In genomic region chr6:112735054-112735453, GRCm38 (mm10) we compare ENCODE assay signal across 22 mouse cellular contexts. TPM values are rescaled to one million over a fixed set of nuclear protein-coding genes. Genes with fewer than 3 reads are reported as not detected.
DNase-seq lines count a peak whose midpoint lies in the region; ATAC-seq and TF ChIP-seq lines count a peak whose summit lies in the region.
"Had no signal": no experiment of that assay in that cellular context is flagged by ENCODE, and none has a peak within 500 bp of the region (broad histone marks: within the 10 kb centered on the region; RNA-seq: fewer than 3 reads in every experiment).

No protein-coding gene starts in this region.

- H3K9me3 ChIP-seq in hindbrain, postnatal 0 days (ENCODE audit: low read length): no peaks in the 10 kb centered on the region
- peaks cover 7% of the 10 kb centered on the region; the same call in 1 of the 2 replicates for H3K9me3 ChIP-seq in hindbrain, embryonic 10.5 days
- H3K9me3 ChIP-seq in midbrain, embryonic 13.5 days: no peaks in the 10 kb centered on the region
- no peaks in the 10 kb centered on the region; the same call in 1 of the 2 replicates for H3K9me3 ChIP-seq in midbrain, embryonic 10.5 days (replicated peaks)
- 0 out of 2 replicates have a peak, but pooled peaks cover 3% of the 10 kb centered on the region for H3K9me3 ChIP-seq in intestine, embryonic 16.5 days (ENCODE audit: control insufficient read depth, low read length)
- H3K9me3 ChIP-seq: embryonic facial prominence, embryonic 13.5 days; forebrain, embryonic 13.5 days had no signal

- H3K36me3 ChIP-seq in hindbrain, postnatal 0 days (ENCODE audit: insufficient read depth, low read length): peaks cover 63% of the 10 kb centered on the region
- peaks cover 100% of the 10 kb centered on the region for H3K36me3 ChIP-seq in hindbrain, embryonic 10.5 days
- H3K36me3 ChIP-seq in midbrain, embryonic 13.5 days: peaks cover 96% of the 10 kb centered on the region
- H3K36me3 ChIP-seq in midbrain, embryonic 10.5 days: peaks cover 100% of the 10 kb centered on the region
- H3K36me3 ChIP-seq in intestine, embryonic 16.5 days (ENCODE audit: control insufficient read depth, insufficient read depth, low read length): peaks cover 3% of the 10 kb centered on the region; the same call in 1 of the 2 replicates
- H3K36me3 ChIP-seq: G1E; heart, embryonic 12.5 days had no signal

- 78% methylated on average over 2 of the region's 2 CpGs for WGBS in hindbrain, postnatal 0 days
- WGBS in hindbrain, embryonic 10.5 days: 72% methylated on average over 2 of the region's 2 CpGs
- WGBS in midbrain, embryonic 13.5 days: 53% methylated on average over 2 of the region's 2 CpGs
- 73% methylated on average over 2 of the region's 2 CpGs for WGBS in midbrain, embryonic 10.5 days
- WGBS in intestine, embryonic 16.5 days: 78% methylated on average over 2 of the region's 2 CpGs

- DNase-seq in embryo, embryonic 10 days (ENCODE audit: low spot score): peak; percentile 29
- no peak for DNase-seq in embryo, embryonic 10.5 days (ENCODE audit: low spot score)
- DNase-seq in hindbrain, postnatal 0 days (ENCODE audit: low spot score): no peak
- DNase-seq in hindbrain, embryonic 10.5 days (ENCODE audit: low spot score): no peak
- no peak for DNase-seq in midbrain, embryonic 10.5 days (ENCODE audit: low spot score)
- peak; percentile 46 for DNase-seq in brain, embryonic 14.5 days (ENCODE audit: low read depth)
- DNase-seq: adrenal gland, adult 8-10 months; adrenal gland, postnatal 36 days; B cell, adult 2 months; cerebellum, adult 11 months; cerebellum, adult 8-10 months; cerebellum, postnatal 14 days; gastrocnemius, adult 2 months; gastrocnemius, postnatal 25 days had no signal

- H3K27ac ChIP-seq in hindbrain, postnatal 0 days: no peak overlapping the region
- H3K27ac ChIP-seq in hindbrain, embryonic 10.5 days: no peak overlapping the region
- no peak overlapping the region for H3K27ac ChIP-seq in midbrain, embryonic 13.5 days
- H3K27ac ChIP-seq in midbrain, embryonic 10.5 days (replicated peaks): no peak overlapping the region
- no peak overlapping the region for H3K27ac ChIP-seq in intestine, embryonic 16.5 days (ENCODE audit: low read length)
- H3K27ac ChIP-seq: embryonic facial prominence, embryonic 13.5 days; gastrocnemius, adult 2 months; hindbrain, embryonic 12.5 days had no signal

- H3K27me3 ChIP-seq in hindbrain, postnatal 0 days (ENCODE audit: insufficient read depth, low read length): no peaks in the 10 kb centered on the region
- H3K27me3 ChIP-seq in hindbrain, embryonic 10.5 days (ENCODE audit: insufficient read depth, poor library complexity, severe bottlenecking): no peaks in the 10 kb centered on the region
- H3K27me3 ChIP-seq in midbrain, embryonic 13.5 days: no peaks in the 10 kb centered on the region
- H3K27me3 ChIP-seq in midbrain, embryonic 10.5 days (ENCODE audit: low read depth, poor library complexity, severe bottlenecking): no peaks in the 10 kb centered on the region
- no peaks in the 10 kb centered on the region for H3K27me3 ChIP-seq in intestine, embryonic 16.5 days (replicated peaks; ENCODE audit: control insufficient read depth, insufficient read depth, low read length)
- H3K27me3 ChIP-seq: embryonic facial prominence, embryonic 13.5 days; forebrain, embryonic 13.5 days; heart, embryonic 12.5 days; hindbrain, embryonic 12.5 days had no signal

- TF ChIP-seq POLR2A in brain, embryonic 14.5 days (IDR thresholded peaks at IDR 0.05; ENCODE audit: borderline replicate concordance, extremely low read depth, insufficient read depth, insufficient read length, poor library complexity, severe bottlenecking): no peak

- H3K4me2 ChIP-seq in hindbrain, postnatal 0 days (ENCODE audit: low read depth, low read length): no peak overlapping the region
- H3K4me2 ChIP-seq in midbrain, embryonic 13.5 days (replicated peaks): no peak overlapping the region
- H3K4me2 ChIP-seq in intestine, embryonic 16.5 days (ENCODE audit: low read depth, low read length): no peak overlapping the region
- H3K4me2 ChIP-seq: embryonic facial prominence, embryonic 13.5 days; forebrain, embryonic 13.5 days; heart, embryonic 12.5 days; hindbrain, embryonic 12.5 days had no signal

- H3K4me3 ChIP-seq in hindbrain, postnatal 0 days (ENCODE audit: low read length): no peak overlapping the region
- no peak overlapping the region for H3K4me3 ChIP-seq in hindbrain, embryonic 10.5 days
- no peak overlapping the region for H3K4me3 ChIP-seq in midbrain, embryonic 13.5 days (replicated peaks)
- no peak overlapping the region for H3K4me3 ChIP-seq in midbrain, embryonic 10.5 days
- no peak overlapping the region for H3K4me3 ChIP-seq in intestine, embryonic 16.5 days (ENCODE audit: low read length)
- H3K4me3 ChIP-seq: embryonic facial prominence, embryonic 13.5 days; forebrain, embryonic 13.5 days; gastrocnemius, adult 2 months; heart, embryonic 12.5 days; hindbrain, embryonic 12.5 days had no signal

- H3K9ac ChIP-seq in hindbrain, postnatal 0 days (replicated peaks; ENCODE audit: low read length): 0 out of 2 replicates have a peak overlapping the region, but pooled peaks have one; percentile 13
- no peak overlapping the region for H3K9ac ChIP-seq in midbrain, embryonic 13.5 days (replicated peaks)
- H3K9ac ChIP-seq in intestine, embryonic 16.5 days (ENCODE audit: low read depth, low read length): no peak overlapping the region
- H3K9ac ChIP-seq: embryonic facial prominence, embryonic 13.5 days; forebrain, embryonic 13.5 days; heart, embryonic 12.5 days; hindbrain, embryonic 12.5 days had no signal

- TF ChIP-seq CTCF in hindbrain, postnatal 0 days (IDR thresholded peaks at IDR 0.05; ENCODE audit: low read depth): no peak
- no peak for TF ChIP-seq CTCF in brain, embryonic 14.5 days (IDR thresholded peaks at IDR 0.05; ENCODE audit: borderline replicate concordance, extremely low read depth, insufficient read depth, insufficient read length)

- H3K4me1 ChIP-seq in hindbrain, postnatal 0 days (ENCODE audit: insufficient read depth, low read length): no peaks in the 10 kb centered on the region
- peaks cover 3% of the 10 kb centered on the region for H3K4me1 ChIP-seq in hindbrain, embryonic 10.5 days (replicated peaks)
- peaks cover 3% of the 10 kb centered on the region for H3K4me1 ChIP-seq in midbrain, embryonic 13.5 days (replicated peaks)
- peaks cover 10% of the 10 kb centered on the region for H3K4me1 ChIP-seq in midbrain, embryonic 10.5 days
- H3K4me1 ChIP-seq in intestine, embryonic 16.5 days (ENCODE audit: control insufficient read depth, insufficient read depth, low read length): no peaks in the 10 kb centered on the region
- H3K4me1 ChIP-seq: embryonic facial prominence, embryonic 13.5 days; heart, embryonic 12.5 days; hindbrain, embryonic 12.5 days had no signal

- no peak for ATAC-seq in hindbrain, postnatal 0 days
- peak; percentile 55; the same call in 1 of the 2 replicates for ATAC-seq in midbrain, embryonic 13.5 days
- ATAC-seq in intestine, embryonic 16.5 days: no peak
- ATAC-seq: CD4-positive, CD25-positive, alpha-beta regulatory T cell, adult 4 months had no signal

RNA-seq across cellular contexts. Expression of gene Rad18, which starts 38.6 kb away (rescaled TPM):
- total RNA-seq in hindbrain, postnatal 0 days (2014; rRNA removed): 8.3 and 8.4 TPM in 2 replicates
- 18.1 and 18.2 TPM in 2 replicates for polyA plus RNA-seq in hindbrain, postnatal 0 days (2015; fragmentation: Nextera tagmentation; extraction: Ambion mirVana)
- 36.3 and 48.0 TPM in 2 replicates for polyA plus RNA-seq in hindbrain, embryonic 10.5 days (2016; fragmentation: Nextera tagmentation; extraction: Ambion mirVana)
- 18.6 and 19.5 TPM in 2 replicates for polyA plus RNA-seq in midbrain, embryonic 13.5 days (2015; fragmentation: Nextera tagmentation; extraction: Ambion mirVana)
- polyA plus RNA-seq in midbrain, embryonic 10.5 days (2016; fragmentation: Nextera tagmentation; extraction: Ambion mirVana): 50.0 and 54.2 TPM in 2 replicates
- 5.1 and 5.6 TPM in 2 replicates for polyA plus RNA-seq in brain, embryonic 14.5 days (2012; rRNA removed)
- polyA plus RNA-seq in intestine, embryonic 16.5 days (2015; fragmentation: Nextera tagmentation; extraction: Ambion mirVana): 22.0 and 24.0 TPM in 2 replicates

Comparison
In these comparisons a context has a peak if more than half of its experiments do, and no peak if none do; other contexts are left out.
1. DNase-seq: peak in embryo, embryonic 10 days (single experiment) and brain, embryonic 14.5 days (single experiment); none in embryo, embryonic 10.5 days (single experiment), hindbrain, postnatal 0 days (single experiment), hindbrain, embryonic 10.5 days (single experiment) and midbrain, embryonic 10.5 days (single experiment).